Mouse (Mus musculus) megakaryocyte, adult 5-6 weeks (primary cell): ENCODE data around the gene Gm20403. TPM values are rescaled to one million over a fixed set of nuclear protein-coding genes. Genes with fewer than 3 reads are reported as not detected.
A peak's percentile ranks its signal among the peaks of the same experiment; 100 is the strongest.
"Not testable (repeated sequence)": the region's sequence is repeated elsewhere in the genome, so short reads cannot be mapped to it uniquely, and the experiment has no call there.

Experiments
- ATAC-seq: 2 replicates; pipeline ENCODE4 v1.8.0; 2016; ENCODE audit warnings: mild to moderate bottlenecking, inconsistent platforms; ENCODE audit not compliant: poor library complexity, severe bottlenecking
- total RNA-seq, 2 experiments: library from RNA; stranded (forward) in 1 of 2; stranded (reverse) in 1 of 2; fragments of 153-499, 151-499 nt in 1 of 2; fragments of 221-1000, 200-1000 nt in 1 of 2; gene quantifications; 2 replicates each; pipeline versions ENCODE4 v1.2.3 to v1.2.4; 2015 to 2017

Gm20403 gene
- not detected in 2 replicates for total RNA-seq (2015)
- total RNA-seq (2017): not detected in 2 replicates

DNA sequence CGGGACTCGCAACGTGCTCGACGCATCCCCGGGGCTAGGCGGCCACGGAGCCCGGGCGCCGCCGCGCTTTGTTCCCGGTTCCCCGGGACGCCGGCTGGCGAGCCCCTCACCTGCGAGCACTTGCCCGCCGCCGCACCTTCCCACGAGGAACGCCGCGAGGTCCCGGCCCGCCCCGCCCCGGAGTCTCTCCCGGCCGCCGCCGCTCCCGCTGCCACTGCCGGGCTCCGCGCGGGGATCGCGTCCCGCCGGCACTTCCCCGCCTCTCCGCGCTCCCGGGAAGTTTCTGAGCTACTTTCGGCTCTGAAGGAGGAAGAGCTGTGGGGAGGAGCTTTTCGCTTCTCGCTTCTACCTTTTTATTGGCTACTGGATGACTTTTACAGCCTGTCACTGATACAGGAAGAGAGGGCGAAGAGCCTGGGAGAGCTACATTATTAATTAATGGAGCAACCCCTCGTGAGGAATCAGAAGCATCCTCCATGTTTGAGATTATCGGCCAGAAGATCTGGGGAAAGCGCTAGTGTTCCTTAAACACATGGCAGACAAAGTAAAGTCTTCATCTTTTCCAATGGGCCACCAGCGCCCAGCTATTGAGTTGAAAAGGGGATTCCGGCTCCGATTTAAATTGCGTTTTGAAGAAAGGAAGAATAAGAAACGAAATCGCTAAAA, at the start of gene Gm20403:
TSS of gene Gm20403 (minus strand) at position 478 of the 666 bp plus-strand sequence.
- peak; percentile 74 for ATAC-seq

DNA sequence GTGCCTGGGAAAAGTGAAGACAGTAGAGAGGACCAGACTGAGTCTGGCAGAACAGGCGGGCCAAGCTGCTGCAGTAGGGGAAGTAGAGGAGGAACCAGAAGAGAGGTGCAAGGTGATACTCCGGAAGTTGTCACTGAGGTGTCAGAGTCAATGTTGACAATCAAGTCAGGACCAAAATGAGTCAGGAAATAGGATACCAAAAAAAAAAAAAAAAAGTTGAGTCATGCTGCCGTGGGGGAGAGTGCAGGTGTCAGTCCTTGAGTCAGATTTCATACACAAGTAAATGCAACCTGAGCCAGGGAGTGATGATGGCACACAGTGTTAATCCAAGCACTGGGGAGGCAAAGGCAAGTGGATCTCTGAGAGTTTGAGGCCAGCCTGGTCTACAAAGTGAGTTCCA, 40.8 kb upstream of the Gm20403 start:
- ATAC-seq: peak; percentile 77

DNA sequence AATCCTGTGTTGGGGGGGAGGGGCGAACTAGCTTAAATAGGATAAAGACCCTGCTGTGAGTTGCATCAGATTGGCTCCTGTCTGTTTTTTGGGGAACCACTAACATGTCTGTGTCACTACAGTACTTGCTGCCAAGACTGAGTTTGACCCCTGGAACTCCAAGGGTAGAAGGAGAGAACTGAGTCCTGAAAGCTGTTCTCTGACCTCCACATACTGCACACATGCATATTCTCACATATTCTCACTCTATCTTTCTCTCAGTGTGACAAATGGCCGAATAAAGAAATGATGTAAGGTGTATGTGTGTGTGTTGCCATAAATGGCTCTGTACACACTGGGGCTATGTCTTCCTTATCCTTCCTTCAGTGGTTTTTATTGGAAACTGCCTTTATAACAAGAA, 37.0 kb upstream of the Gm20403 start:
- no peak for ATAC-seq

DNA sequence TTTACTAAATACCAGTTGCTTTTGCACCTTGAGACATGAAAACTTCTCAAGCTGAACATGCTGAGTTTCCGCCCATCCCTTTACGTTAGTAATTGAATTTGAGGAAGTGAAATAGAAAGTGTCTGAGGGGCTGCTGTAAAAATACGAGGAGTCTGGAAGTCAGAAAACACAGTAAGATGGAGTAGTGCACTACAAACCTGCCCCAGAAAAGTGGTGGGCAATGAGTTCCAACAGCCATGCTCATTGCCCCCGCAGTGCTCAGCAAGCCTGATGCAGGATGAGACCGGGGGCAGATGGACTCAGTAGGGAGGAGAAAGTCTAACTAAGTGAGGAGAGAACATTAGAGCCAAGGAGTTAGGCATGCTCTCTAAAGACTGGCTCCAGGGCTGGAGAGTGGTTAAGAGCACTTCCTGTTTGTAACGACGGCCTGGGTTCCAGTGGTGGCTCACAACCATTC, 33.1 kb upstream of the Gm20403 start:
- ATAC-seq: peak; percentile 92

DNA sequence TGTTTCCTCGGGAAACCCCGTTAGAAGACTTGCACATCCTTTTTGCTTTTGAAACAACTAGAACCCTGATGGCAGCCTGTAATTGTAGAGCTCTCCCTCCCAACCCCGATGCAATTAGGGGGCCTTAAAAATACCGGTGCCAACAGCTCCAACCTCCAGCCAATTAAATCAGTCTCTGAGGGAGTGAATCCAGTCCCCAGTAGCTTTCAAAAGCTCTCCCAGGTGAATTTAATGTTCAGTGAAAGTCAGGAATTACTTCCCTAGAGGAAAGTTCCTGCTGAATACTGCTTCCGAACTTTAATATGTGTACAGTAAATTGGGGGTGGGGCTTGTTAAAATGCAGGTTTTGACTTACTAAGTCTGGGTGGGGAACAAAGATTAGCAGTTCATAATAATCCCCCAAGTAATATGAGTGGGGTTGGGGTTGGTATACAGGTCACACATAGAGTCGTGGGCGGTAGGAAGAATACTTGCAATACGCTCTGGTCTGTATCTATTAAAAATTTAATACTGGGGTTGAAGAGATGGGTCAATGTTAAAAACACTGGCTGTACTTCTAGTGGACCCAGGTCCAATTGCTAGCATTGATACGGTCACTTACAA, 30.9 kb upstream of the Gm20403 start:
- ATAC-seq: no peak

DNA sequence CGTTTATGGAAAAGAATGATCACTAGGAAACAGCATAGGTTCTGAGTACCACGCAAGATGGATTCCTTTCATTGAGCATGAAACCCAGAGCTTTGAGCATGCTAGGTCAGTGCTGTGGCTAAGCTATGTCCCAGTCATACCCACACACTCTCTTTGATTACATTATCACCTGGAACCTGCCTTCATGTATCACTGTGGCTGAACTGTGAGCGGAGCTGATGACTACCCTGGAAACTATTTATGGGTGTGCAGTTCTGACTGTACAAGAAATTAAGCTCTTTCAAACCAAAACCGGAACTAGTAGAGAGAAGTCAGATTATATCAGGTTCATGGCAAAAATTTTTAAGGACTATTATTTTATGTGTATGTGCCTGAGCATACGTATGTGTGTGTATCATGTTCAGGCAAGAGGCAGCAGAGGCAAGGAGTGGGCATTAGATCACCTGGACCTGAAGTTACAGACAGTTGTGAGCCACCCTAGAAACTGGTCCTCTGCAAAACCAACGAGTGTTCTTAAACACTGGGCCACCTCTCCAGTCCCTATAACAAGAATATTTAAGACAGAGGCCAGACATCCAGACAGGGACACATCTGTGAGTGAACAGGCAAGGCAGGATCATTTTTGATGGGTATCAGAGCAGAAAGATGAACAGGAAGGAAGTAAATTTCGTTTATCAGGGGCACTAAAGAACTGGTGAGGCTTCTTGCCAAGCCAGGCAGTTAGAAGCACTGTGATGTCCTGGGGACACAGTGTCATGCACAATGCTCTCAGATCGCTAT, 30.2 kb upstream of the Gm20403 start:
- ATAC-seq: peak; percentile 50

DNA sequence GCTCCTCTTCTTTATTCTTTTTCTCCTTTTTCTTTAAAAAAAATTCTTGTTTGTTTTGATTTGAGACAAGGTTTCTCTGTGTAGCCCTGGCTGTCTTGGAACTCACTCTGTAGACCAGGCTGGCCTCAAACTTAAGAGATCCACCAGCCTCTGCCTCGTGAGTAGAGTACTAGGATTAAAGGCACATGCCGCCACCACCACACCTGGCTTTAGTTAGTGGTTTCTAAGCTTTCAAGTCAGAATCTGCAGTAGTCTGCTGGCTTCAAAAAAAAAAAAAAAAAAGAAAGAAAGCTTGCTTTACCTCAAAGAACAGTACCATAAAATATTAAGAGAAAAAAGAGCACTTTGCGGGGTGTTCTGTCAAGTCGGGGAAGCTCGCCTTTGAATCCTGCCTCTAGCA, 29.1 kb upstream of the Gm20403 start:
- no peak for ATAC-seq

DNA sequence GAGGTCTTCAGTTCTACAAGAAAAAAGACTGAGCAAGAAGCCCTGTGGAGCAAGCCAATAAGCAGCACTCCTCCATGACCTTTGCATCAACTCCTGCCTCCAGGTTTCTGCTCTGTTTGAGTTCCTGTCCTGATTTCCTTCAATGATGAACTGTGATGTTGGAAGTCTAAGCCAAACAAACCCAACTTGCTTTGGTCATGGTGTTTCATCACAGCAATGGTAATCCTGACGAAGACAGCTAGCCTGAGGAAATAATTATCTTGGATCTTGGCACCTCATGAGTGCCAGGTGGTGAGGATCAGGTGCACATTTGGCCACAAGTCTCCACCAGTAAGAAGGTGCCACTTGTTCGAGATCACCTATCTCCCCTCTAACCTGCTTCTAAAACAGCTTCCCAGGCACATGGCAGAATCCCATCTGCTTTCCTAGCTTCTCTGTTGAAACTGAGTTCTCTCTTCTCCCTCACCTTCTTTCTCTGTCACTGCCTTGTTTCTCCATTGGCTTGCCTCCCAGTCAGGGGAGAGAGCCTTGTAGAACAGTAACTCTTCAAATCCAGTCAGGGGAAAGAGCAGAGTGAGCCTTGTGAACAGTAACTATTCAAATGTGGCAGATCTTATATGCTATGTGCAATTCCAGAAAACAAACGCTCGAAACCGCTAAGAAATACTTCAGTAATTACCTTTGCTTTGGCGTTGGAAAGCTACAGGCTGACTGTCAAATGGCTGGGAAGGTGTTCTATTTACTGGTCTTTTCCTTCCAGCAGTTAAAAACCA, 27.5 kb upstream of the Gm20403 start, which contains the start of gene Baz1a:
TSS of gene Baz1a (minus strand) at position 723 of the 773 bp plus-strand sequence.
- ATAC-seq: no peak

DNA sequence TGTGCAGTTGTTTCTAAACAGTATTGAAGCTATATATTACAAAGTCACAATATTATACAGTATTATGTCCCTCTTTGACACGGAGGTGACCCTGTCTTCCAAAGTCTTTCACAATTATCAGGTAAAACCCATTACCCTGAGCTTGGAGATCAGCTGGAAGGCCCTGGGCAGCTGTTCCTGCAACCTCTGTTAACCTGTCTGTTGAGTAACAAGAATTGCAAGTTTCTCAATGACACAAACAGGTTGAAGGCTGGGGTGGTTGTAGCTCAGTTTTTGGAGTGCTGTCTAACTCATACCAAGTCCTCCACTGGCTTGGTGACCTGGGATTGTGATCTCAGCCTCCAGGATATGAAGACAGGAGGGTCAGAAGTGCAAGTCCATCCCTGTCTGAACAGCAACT, 26.7 kb upstream of the Gm20403 start:
- ATAC-seq: no peak

DNA sequence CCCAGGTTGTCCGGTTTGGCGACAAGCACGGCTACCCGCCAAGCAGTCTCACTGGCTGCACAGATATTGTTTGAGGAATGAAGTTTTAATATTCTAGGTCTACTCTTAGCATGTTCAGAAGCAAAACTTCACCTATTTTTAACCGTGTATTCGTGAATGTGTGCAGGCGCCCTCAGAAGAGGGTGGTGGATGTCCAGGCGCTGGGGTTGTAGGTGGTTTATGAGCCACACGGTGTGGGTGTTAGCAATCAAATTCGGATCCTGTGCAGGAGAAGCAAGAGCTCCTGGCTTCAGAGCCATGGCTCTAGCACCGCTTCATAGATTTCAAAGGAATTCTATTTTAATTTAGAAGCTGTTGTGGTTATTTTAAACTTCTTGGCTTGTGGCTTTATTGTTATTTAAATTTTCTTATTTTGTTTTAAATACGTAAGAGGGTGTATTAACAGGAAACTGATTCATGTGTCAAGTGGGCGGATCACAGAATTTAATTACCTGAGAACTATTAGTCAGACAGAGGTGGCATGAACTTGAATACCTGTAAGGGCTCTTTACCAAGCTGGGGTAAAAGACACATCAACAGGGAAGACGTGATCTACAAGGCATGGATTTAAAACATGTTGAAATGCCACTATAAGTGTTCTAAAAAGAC, 21.2 kb upstream of the Gm20403 start:
- no peak for ATAC-seq

DNA sequence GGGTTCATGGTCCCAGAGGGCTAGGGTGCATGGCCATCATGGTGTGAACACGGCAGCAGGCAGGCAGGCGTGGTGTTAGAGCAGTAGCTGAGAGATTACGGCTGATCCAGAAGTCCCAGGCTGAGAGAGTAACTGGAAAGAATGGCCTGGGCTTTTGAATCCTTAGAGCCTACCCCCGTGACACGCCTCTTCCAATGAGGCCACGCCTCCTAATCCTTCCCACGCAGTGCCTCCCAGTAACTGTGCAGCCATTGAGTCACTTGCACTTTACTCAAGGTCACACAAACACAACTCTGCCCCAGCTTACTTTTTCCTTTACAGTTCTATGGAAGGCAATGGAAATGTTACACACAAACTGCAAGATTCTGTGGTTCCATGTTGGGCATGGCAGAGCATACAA, 19.7 kb upstream of the Gm20403 start:
- ATAC-seq: no peak

DNA sequence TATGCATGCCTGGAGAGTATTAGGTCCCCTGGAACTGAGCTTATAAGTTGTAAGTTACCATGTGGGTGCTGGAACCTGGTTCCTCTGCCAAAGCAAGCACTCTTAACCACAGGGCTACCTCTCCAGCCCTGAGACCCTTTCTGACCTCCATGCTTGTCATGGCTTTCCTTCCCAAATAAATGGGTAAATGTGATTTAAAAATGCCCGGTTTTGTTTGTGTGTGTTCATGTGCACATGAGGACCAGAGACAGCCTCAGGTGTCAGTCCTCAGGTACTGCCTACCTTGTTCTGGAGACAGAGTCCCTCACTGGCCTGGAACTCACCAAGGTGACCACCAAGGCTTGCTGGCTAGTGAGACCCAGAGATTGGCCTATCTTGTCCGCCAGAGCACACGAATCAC, 18.1 kb upstream of the Gm20403 start:
- ATAC-seq: no peak

DNA sequence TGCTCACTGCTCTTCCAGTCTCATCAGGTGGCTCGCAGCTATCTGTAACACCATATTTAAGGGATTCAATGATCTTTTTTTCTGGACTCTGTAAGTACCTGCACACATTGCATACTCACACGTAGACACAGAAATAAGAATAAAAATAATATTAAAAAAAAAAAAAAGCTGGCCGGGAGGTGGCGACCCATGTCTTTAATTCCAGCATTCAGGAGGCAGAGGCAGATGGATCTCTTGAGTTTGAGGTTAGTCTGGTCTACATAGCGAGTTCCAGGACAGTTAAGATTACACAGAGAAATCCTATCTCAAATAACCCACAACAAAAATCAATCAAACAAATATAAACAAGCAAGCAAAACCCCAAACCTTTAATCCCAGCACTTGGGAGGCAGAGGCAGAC, 17.5 kb upstream of the Gm20403 start:
- no peak for ATAC-seq

DNA sequence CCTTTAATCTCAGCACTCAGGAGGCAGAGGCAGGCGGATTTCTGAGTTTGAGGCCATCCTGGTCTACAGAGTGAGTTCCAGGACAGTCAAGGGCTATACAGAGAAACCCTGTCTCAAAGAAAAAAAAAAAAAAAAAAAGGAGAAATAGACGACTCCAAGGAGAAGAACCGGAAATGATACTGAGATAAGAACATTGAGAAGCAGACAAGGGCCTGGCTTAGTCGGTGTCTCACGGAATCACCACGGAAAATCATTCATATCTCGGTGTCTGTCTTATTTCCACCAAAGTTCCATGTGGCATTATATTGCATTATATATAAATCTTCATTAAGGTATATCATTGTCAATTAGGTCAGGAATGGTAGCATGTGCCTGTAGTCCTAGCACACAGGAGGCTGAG, 16.2 kb upstream of the Gm20403 start:
- not testable (repeated sequence) for ATAC-seq

DNA sequence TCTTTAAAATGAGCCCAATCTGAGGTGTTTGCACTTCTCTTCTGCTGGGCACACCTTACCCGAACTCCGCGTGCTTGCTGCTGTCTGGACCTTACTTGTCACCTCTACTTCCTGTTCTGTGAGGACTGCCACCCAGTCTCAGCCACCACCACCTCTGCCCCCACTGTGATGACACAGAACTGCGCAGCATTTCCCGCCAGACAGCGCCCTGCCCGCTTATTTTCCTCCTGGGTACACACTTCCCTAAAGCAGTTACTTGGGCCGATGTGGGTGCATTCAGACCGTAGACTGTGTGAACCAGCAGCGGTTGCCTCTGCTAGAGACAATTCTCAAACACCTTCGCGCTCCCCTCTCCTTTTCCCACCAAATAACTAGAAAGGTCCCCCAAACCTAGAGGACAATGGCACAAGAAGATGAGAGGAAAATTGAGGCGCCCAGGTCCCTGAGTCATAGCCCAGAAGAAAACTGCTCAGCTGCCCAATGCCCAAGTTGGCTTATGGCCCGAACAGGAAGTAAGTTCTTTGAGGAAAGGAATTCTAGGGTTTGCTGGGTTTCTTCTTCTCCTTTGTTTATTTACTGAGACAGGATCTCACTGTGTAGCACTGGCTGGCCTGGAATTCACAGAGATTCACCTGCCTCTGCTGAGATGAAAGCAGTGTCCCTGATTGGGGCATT, 12.8 kb upstream of the Gm20403 start:
- ATAC-seq: peak; percentile 98

DNA sequence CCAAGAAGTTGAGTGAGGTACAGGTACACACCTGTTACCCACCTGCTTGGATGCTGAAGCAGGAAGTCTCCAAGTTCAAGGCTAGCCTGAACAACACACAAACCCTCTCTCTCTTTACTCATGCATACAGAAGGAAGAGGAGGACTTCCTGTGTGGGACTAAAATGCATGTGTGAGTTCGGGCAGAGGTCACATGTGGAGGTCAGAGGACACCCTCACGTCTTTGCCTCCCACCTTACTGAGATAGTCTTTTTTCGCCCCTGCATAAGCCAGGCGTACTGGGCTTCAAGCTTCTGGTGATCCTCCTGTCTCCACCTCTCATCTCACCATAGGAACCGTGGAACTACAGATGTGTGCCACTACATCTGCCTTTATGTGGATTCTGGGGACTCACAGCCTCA, 12.1 kb upstream of the Gm20403 start:
- 0 out of 2 replicates have a peak, but pooled peaks have one; percentile 13 for ATAC-seq

DNA sequence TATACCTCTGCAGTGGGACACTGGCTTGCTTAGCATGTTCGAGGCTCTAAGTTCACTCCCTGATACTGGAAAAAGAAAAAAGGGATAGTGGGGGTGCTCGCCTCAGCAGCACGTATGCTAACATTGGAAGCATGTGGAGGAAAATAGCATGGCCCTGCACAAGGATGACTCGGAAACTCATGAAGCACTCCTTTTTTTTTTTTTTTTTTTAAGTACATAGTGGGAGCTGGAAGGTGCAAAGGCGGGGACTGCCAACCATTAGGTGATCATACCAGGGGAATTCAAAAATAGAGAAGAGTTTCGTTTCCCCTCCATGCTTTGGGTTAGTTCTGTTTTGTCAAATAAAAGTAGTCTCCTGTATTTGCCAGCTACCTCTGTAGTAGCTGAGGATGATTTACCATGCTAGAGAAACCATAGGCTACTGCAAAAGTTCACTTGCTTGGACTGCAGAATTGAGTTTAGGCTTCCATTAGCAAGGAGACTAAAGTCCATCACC, 10.7 kb upstream of the Gm20403 start:
- ATAC-seq: no peak

DNA sequence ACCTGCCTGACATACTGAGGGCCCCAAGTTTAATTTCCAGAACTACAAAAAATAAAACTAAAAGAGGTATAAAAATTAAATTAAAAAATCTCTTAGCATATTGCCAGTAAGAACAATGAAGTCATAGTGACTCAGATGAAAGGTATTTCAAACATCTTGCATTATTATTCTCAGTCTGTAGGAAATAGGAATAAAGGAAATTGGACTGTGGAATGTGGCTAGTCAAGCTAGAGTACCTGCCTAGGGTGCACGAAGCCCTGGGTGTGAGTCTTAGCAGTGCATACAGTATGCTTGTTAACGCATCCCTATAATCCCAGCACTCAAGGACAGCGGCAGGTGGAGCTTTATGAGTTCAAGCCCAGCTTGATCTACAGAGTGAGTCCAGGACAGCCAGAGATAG, 9.6 kb upstream of the Gm20403 start:
- ATAC-seq: no peak

DNA sequence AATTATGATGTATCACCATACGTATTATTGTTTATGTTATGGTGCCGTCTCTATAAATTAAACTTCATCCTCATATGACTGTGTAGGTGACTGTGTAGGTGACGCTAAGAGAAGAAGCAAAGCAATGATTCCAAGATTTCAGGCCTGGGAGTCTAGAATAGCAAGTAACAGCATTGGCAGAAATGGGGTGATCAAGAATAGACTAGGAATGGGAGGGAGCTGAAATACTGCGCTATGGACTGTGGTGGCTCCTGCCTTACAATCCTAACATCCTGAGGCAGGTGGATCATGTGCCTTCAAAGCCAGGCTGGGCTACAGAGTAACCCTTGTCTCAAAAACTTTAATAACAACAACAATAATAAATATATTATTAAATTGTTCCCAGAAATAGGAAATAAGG, 8.1 kb upstream of the Gm20403 start:
- no peak for ATAC-seq

DNA sequence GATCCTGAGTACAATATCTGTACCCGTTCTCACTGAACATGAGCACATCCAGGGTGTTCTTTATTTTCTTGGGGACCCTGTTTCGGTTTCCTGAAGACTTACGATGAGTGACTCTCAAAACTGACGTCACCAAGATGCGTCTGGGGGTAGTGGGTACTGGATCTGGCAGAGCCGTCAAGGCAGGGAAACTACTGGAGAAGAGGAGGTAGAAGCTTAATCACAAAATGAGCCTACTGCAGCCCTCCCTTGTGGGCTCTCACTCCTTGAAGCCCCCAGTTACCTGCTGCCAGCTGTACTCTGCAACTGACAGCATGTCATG, 7.7 kb upstream of the Gm20403 start:
- ATAC-seq: no peak
